Mouse (Mus musculus): ENCODE results near the gene Exoc4. TPM values are rescaled to one million over a fixed set of nuclear protein-coding genes. Genes with fewer than 3 reads are reported as not detected.
A peak's percentile ranks its signal among the peaks of the same experiment; 100 is the strongest.

Exoc4 gene
- polyA plus RNA-seq, 1 experiment from 2014 or later = 52.2 TPM

GRCm38 (mm10) chr6:33608469-33608868 is 359.6 kb downstream of the Exoc4 start:
- WGBS = 81% methylated on average over 4 of the region's 4 CpGs
- no peak overlapping the region; the same call in 1 of the 2 replicates for H3K27ac ChIP-seq
- H3K4me3 ChIP-seq = no peak overlapping the region
- no peak overlapping the region for H3K4me2 ChIP-seq
- no peaks in the 10 kb centered on the region for H3K36me3 ChIP-seq
- 0 out of 2 replicates have a peak, but pooled peaks cover 6% of the 10 kb centered on the region for H3K4me1 ChIP-seq (replicated peaks)
- H3K27me3 ChIP-seq = no peaks in the 10 kb centered on the region
- H3K9me3 ChIP-seq = no peaks in the 10 kb centered on the region
- H3K9ac ChIP-seq = no peak overlapping the region
- ATAC-seq (ENCODE audit: low FRiP score) = no peak

- no peak overlapping the region for H3K9ac ChIP-seq
- no peak for ATAC-seq (ENCODE audit: low FRiP score)
- H3K27ac ChIP-seq = no peak overlapping the region
- WGBS = 83% methylated on average over 1 of the region's 1 CpGs
- H3K36me3 ChIP-seq = no peaks in the 10 kb centered on the region
- no peaks in the 10 kb centered on the region for H3K27me3 ChIP-seq
- no peaks in the 10 kb centered on the region for H3K9me3 ChIP-seq
- no peak overlapping the region for H3K4me2 ChIP-seq
- H3K4me3 ChIP-seq = no peak overlapping the region
- H3K4me1 ChIP-seq (replicated peaks) = peaks cover 13% of the 10 kb centered on the region; the same call in 1 of the 2 replicates
Measured at GRCm38 (mm10) chr6:33613978-33614377, 365.1 kb downstream of the Exoc4 start.

- H3K36me3 ChIP-seq = no peaks in the 10 kb centered on the region
- H3K27ac ChIP-seq = no peak overlapping the region
- WGBS = 93% methylated on average over 5 of the region's 5 CpGs
- H3K4me2 ChIP-seq = no peak overlapping the region
- no peak for ATAC-seq (ENCODE audit: low FRiP score)
- H3K4me3 ChIP-seq = no peak overlapping the region
- no peak overlapping the region for H3K9ac ChIP-seq
- no peaks in the 10 kb centered on the region for H3K9me3 ChIP-seq
- H3K27me3 ChIP-seq = no peaks in the 10 kb centered on the region
- H3K4me1 ChIP-seq (replicated peaks) = peaks cover 12% of the 10 kb centered on the region; the same call in 1 of the 2 replicates
Measured at GRCm38 (mm10) chr6:33618590-33618989, 369.7 kb downstream of the Exoc4 start.

GRCm38 (mm10) chr6:33620701-33621100 is 371.8 kb downstream of the Exoc4 start:
- Histone ChIP-seq H3K4me3 (no peak overlapping the region), H3K9ac (no peak overlapping the region), H3K4me2 (no peak overlapping the region), H3K36me3 (no peaks in the 10 kb centered on the region), H3K4me1 (replicated peaks) (peaks cover 12% of the 10 kb centered on the region; the same call in 1 of the 2 replicates), H3K9me3 (no peaks in the 10 kb centered on the region), H3K27ac (no peak overlapping the region), H3K27me3 (no peaks in the 10 kb centered on the region)
- no peak for ATAC-seq (ENCODE audit: low FRiP score)
- WGBS = 52% methylated on average over 1 of the region's 1 CpGs

GRCm38 (mm10) chr6:33625931-33626330 is 377.0 kb downstream of the Exoc4 start:
- H3K27ac ChIP-seq = no peak overlapping the region
- H3K4me3 ChIP-seq = no peak overlapping the region
- no peaks in the 10 kb centered on the region; the same call in 1 of the 2 replicates for H3K36me3 ChIP-seq
- H3K4me1 ChIP-seq (replicated peaks) = no peaks in the 10 kb centered on the region
- H3K4me2 ChIP-seq = no peak overlapping the region
- H3K9ac ChIP-seq = no peak overlapping the region
- no peaks in the 10 kb centered on the region; the same call in 1 of the 2 replicates for H3K9me3 ChIP-seq
- no peak for ATAC-seq (ENCODE audit: low FRiP score)
- no peaks in the 10 kb centered on the region for H3K27me3 ChIP-seq

GRCm38 (mm10) chr6:33631133-33631532 is 382.2 kb downstream of the Exoc4 start:
- no peaks in the 10 kb centered on the region; the same call in 1 of the 2 replicates for H3K9me3 ChIP-seq
- H3K27ac ChIP-seq = no peak overlapping the region
- WGBS = 98% methylated on average over 2 of the region's 2 CpGs
- no peak overlapping the region for H3K4me3 ChIP-seq
- no peaks in the 10 kb centered on the region for H3K27me3 ChIP-seq
- no peaks in the 10 kb centered on the region for H3K4me1 ChIP-seq (replicated peaks)
- no peak overlapping the region for H3K9ac ChIP-seq
- H3K4me2 ChIP-seq = no peak overlapping the region
- no peak for ATAC-seq (ENCODE audit: low FRiP score)
- no peaks in the 10 kb centered on the region; the same call in 1 of the 2 replicates for H3K36me3 ChIP-seq

- no peak overlapping the region for H3K27ac ChIP-seq
- WGBS = 80% methylated on average over 2 of the region's 2 CpGs
Measured at GRCm38 (mm10) chr6:33637192-33637591, 388.3 kb downstream of the Exoc4 start.

GRCm38 (mm10) chr6:33681778-33682640 is 433.1 kb downstream of the Exoc4 start:
- no peak overlapping the region for H3K9ac ChIP-seq
- no peaks in the 10 kb centered on the region for H3K36me3 ChIP-seq
- 39% methylated on average over 10 of the region's 10 CpGs for WGBS
- no peak overlapping the region for H3K4me2 ChIP-seq
- H3K9me3 ChIP-seq = no peaks in the 10 kb centered on the region
- no peaks in the 10 kb centered on the region for H3K27me3 ChIP-seq
- H3K4me1 ChIP-seq (replicated peaks) = peaks cover 12% of the 10 kb centered on the region
- peak overlapping the region; percentile 70 for H3K27ac ChIP-seq
- ATAC-seq (ENCODE audit: low FRiP score) = peak; percentile 79; the same call in 1 of the 2 replicates
- no peak overlapping the region for H3K4me3 ChIP-seq

More at GRCm38 (mm10) chr6:33637192-33637591, 388.3 kb downstream of the Exoc4 start:
- Histone ChIP-seq H3K9ac (no peak overlapping the region), H3K9me3 (no peaks in the 10 kb centered on the region), H3K4me2 (no peak overlapping the region), H3K4me1 (replicated peaks) (no peaks in the 10 kb centered on the region), H3K4me3 (no peak overlapping the region), H3K36me3 (no peaks in the 10 kb centered on the region), H3K27me3 (no peaks in the 10 kb centered on the region)
- ATAC-seq (ENCODE audit: low FRiP score) = no peak

- no peaks in the 10 kb centered on the region for H3K9me3 ChIP-seq
- H3K27ac ChIP-seq = no peak overlapping the region
- H3K9ac ChIP-seq = no peak overlapping the region
- no peak overlapping the region for H3K4me2 ChIP-seq
- H3K36me3 ChIP-seq = no peaks in the 10 kb centered on the region
- 76% methylated on average over 3 of the region's 3 CpGs for WGBS
- no peak overlapping the region for H3K4me3 ChIP-seq
- H3K4me1 ChIP-seq (replicated peaks) = peaks cover 12% of the 10 kb centered on the region
- no peaks in the 10 kb centered on the region for H3K27me3 ChIP-seq
- no peak for ATAC-seq (ENCODE audit: low FRiP score)
Measured at GRCm38 (mm10) chr6:33683533-33683932, 434.6 kb downstream of the Exoc4 start.

- WGBS = 55% methylated on average over 2 of the region's 2 CpGs
- ATAC-seq (ENCODE audit: low FRiP score) = no peak
Measured at GRCm38 (mm10) chr6:33685321-33685720, 436.4 kb downstream of the Exoc4 start.

GRCm38 (mm10) chr6:33690601-33691000 is 441.7 kb downstream of the Exoc4 start:
- Histone ChIP-seq H3K4me3 (no peak overlapping the region), H3K27me3 (no peaks in the 10 kb centered on the region), H3K9ac (no peak overlapping the region), H3K36me3 (no peaks in the 10 kb centered on the region), H3K4me2 (no peak overlapping the region), H3K9me3 (no peaks in the 10 kb centered on the region), H3K4me1 (replicated peaks) (no peaks in the 10 kb centered on the region), H3K27ac (no peak overlapping the region)
- 92% methylated on average over 5 of the region's 5 CpGs for WGBS
- ATAC-seq (ENCODE audit: low FRiP score) = no peak

More at GRCm38 (mm10) chr6:33685321-33685720, 436.4 kb downstream of the Exoc4 start:
- Histone ChIP-seq H3K36me3 (no peaks in the 10 kb centered on the region), H3K9me3 (no peaks in the 10 kb centered on the region), H3K9ac (no peak overlapping the region), H3K4me1 (replicated peaks) (peaks cover 12% of the 10 kb centered on the region), H3K27ac (no peak overlapping the region), H3K4me3 (no peak overlapping the region), H3K4me2 (no peak overlapping the region), H3K27me3 (no peaks in the 10 kb centered on the region)

- no peak overlapping the region for H3K4me2 ChIP-seq
- no peak overlapping the region for H3K9ac ChIP-seq
- no peaks in the 10 kb centered on the region for H3K9me3 ChIP-seq
- no peaks in the 10 kb centered on the region for H3K4me1 ChIP-seq (replicated peaks)
- H3K4me3 ChIP-seq = no peak overlapping the region
- no peak overlapping the region for H3K27ac ChIP-seq
- WGBS = 91% methylated on average over 1 of the region's 1 CpGs
- no peaks in the 10 kb centered on the region for H3K36me3 ChIP-seq
- H3K27me3 ChIP-seq = no peaks in the 10 kb centered on the region
- no peak for ATAC-seq (ENCODE audit: low FRiP score)
Measured at GRCm38 (mm10) chr6:33696976-33697375, 448.1 kb downstream of the Exoc4 start.

GRCm38 (mm10) chr6:33708907-33709306 is 460.0 kb downstream of the Exoc4 start:
- Histone ChIP-seq H3K4me2 (no peak overlapping the region), H3K27me3 (no peaks in the 10 kb centered on the region), H3K9ac (no peak overlapping the region), H3K9me3 (no peaks in the 10 kb centered on the region), H3K36me3 (no peaks in the 10 kb centered on the region), H3K4me3 (no peak overlapping the region), H3K27ac (no peak overlapping the region), H3K4me1 (replicated peaks) (peaks cover 10% of the 10 kb centered on the region; the same call in 1 of the 2 replicates)
- WGBS = 41% methylated on average over 4 of the region's 4 CpGs
- no peak for ATAC-seq (ENCODE audit: low FRiP score)

All from hindbrain, embryonic 13.5 days (tissue).